Mouse (Mus musculus) MEL (cell line): ENCODE data around the gene Esyt1. TPM values are rescaled to one million over a fixed set of nuclear protein-coding genes. Genes with fewer than 3 reads are reported as not detected.
A peak's percentile ranks its signal among the peaks of the same experiment; 100 is the strongest.

Experiments
- DNase-seq: peaks from one replicate; pipeline ENCODE4 v3.0.0; 2011; ENCODE audit warnings: low read depth, low spot score
- H3K27ac ChIP-seq: 2 replicates; pipeline ENCODE4 v1.5.1; 2012; ENCODE audit warnings: low read depth, mild to moderate bottlenecking, control low read depth, low read length, moderate library complexity; ENCODE audit not compliant: control insufficient read depth
- H3K27me3 ChIP-seq, 2 experiments: fragments of 150-350 bp in 1 of 2; sonication (generic) in 1 of 2; 2 replicates each; pipeline ENCODE4 v1.6.1; 2012; ENCODE audit warnings: low read length in 2 of 2, mild to moderate bottlenecking in 2 of 2, improper control_type of control experiment in 1 of 2, moderate library complexity in 1 of 2; ENCODE audit not compliant: insufficient read depth in 2 of 2, control insufficient read depth in 1 of 2
- H3K36me3 ChIP-seq, 2 experiments: 2 replicates each; pipeline ENCODE4 v1.6.1; 2012 to 2014; ENCODE audit warnings: low read length in 2 of 2, improper control_type of control experiment in 1 of 2, inconsistent platforms in 1 of 2, mild to moderate bottlenecking in 1 of 2; ENCODE audit not compliant: insufficient read depth in 2 of 2, control insufficient read depth in 1 of 2
- H3K4me1 ChIP-seq, 2 experiments: fragments of 150-350 bp in 1 of 2; sonication (generic) in 1 of 2; 2 replicates each; pipeline ENCODE4 v1.6.1; 2012; ENCODE audit warnings: low read length in 2 of 2, improper control_type of control experiment in 1 of 2, mild to moderate bottlenecking in 1 of 2; ENCODE audit not compliant: insufficient read depth in 2 of 2, control insufficient read depth in 1 of 2
- H3K4me3 ChIP-seq, 2 experiments: fragments of 150-350 bp in 1 of 2; sonication (generic) in 1 of 2; 2 replicates each; pipeline ENCODE4 v1.5.1; 2012; ENCODE audit warnings: low read depth in 2 of 2, low read length in 2 of 2, mild to moderate bottlenecking in 2 of 2, moderate library complexity in 2 of 2, control low read depth in 1 of 2, improper control_type of control experiment in 1 of 2; ENCODE audit not compliant: control insufficient read depth in 1 of 2, insufficient read depth in 1 of 2
- H3K79me2 ChIP-seq: 2 replicates; pipeline ENCODE4 v1.6.1; 2012; ENCODE audit warnings: mild to moderate bottlenecking, low read length, moderate library complexity; ENCODE audit not compliant: control insufficient read depth, poor library complexity, insufficient read depth
- H3K9ac ChIP-seq: 2 replicates; pipeline ENCODE4 v1.6.1; 2012; ENCODE audit warnings: low read depth, mild to moderate bottlenecking, control low read depth, low read length, moderate library complexity; ENCODE audit not compliant: control insufficient read depth, poor library complexity, severe bottlenecking
- H3K9me3 ChIP-seq: fragments of 150-350 bp; sonication (generic); replicated peaks from 2 replicates; pipeline ENCODE4 v1.6.1; 2012; ENCODE audit warnings: mild to moderate bottlenecking, low read length, improper control_type of control experiment, moderate library complexity; ENCODE audit not compliant: insufficient read depth
- BHLHE40 ChIP-seq: IDR thresholded peaks from 2 replicates; pipeline ENCODE4 v1.6.1; 2012; ENCODE audit warnings: low read depth, mild to moderate bottlenecking, inconsistent platforms, low read length, improper control_type of control experiment, borderline replicate concordance
- CHD1 ChIP-seq: IDR thresholded peaks from 2 replicates; pipeline ENCODE4 v1.6.1; 2012; ENCODE audit warnings: low read depth, mild to moderate bottlenecking, inconsistent platforms, low read length, improper control_type of control experiment
- CHD2 ChIP-seq: IDR thresholded peaks from 2 replicates; pipeline ENCODE4 v1.6.1; 2011; ENCODE audit warnings: low read length, improper control_type of control experiment
- CTCF ChIP-seq, 3 experiments: IDR thresholded peaks in 2 of 3; conservative IDR thresholded peaks in 1 of 3; 2 replicates each; pipeline ENCODE4 v1.5.1; 2011 to 2012; ENCODE audit warnings: low read length in 3 of 3, low read depth in 2 of 3, mild to moderate bottlenecking in 2 of 3, improper control_type of control experiment in 1 of 3, inconsistent platforms in 1 of 3, mixed read lengths in 1 of 3, moderate library complexity in 1 of 3; ENCODE audit not compliant: control insufficient read depth in 1 of 3, insufficient read depth in 1 of 3, poor library complexity in 1 of 3, severe bottlenecking in 1 of 3
- E2F4 ChIP-seq: IDR thresholded peaks from 2 replicates; pipeline ENCODE4 v1.6.1; 2011; ENCODE audit warnings: low read depth, low read length, improper control_type of control experiment, borderline replicate concordance
- ELF1 ChIP-seq: IDR thresholded peaks from 2 replicates; pipeline ENCODE4 v1.6.1; 2014; ENCODE audit warnings: low read depth, mild to moderate bottlenecking, inconsistent platforms, low read length, improper control_type of control experiment, moderate library complexity
- EP300 ChIP-seq, 2 experiments: IDR thresholded peaks; 2 replicates each; pipeline ENCODE4 v1.6.1; 2011; ENCODE audit warnings: improper control_type of control experiment in 2 of 2, low read length in 2 of 2, low read depth in 1 of 2, mild to moderate bottlenecking in 1 of 2
- GABPA ChIP-seq: IDR thresholded peaks from 2 replicates; pipeline ENCODE4 v1.6.1; 2012; ENCODE audit warnings: low read depth, mild to moderate bottlenecking, inconsistent platforms, low read length, improper control_type of control experiment, moderate library complexity
- GATA1 ChIP-seq: IDR thresholded peaks from 2 replicates; pipeline ENCODE4 v1.6.1; 2011; ENCODE audit warnings: low read depth, low read length, improper control_type of control experiment
- HCFC1 ChIP-seq: IDR thresholded peaks from 2 replicates; pipeline ENCODE4 v1.6.1; 2012; ENCODE audit warnings: low read depth, mild to moderate bottlenecking, inconsistent platforms, low read length, improper control_type of control experiment, moderate library complexity
- KAT2A ChIP-seq: conservative IDR thresholded peaks from 2 replicates; pipeline ENCODE4 v1.6.1; 2012; ENCODE audit warnings: low read depth, low read length, improper control_type of control experiment, inconsistent platforms
- MAFK ChIP-seq: IDR thresholded peaks from 2 replicates; pipeline ENCODE4 v1.6.1; 2011; ENCODE audit warnings: low read depth, mild to moderate bottlenecking, low read length, improper control_type of control experiment, borderline replicate concordance
- MAX ChIP-seq: IDR thresholded peaks from 2 replicates; pipeline ENCODE4 v1.6.1; 2011; ENCODE audit warnings: low read length, improper control_type of control experiment
- MAZ ChIP-seq: IDR thresholded peaks from 2 replicates; pipeline ENCODE4 v1.6.1; 2012; ENCODE audit warnings: low read depth, mild to moderate bottlenecking, inconsistent platforms, low read length, improper control_type of control experiment
- MEF2A ChIP-seq: IDR thresholded peaks from 2 replicates; pipeline ENCODE4 v1.6.1; 2014; ENCODE audit warnings: low read depth, mild to moderate bottlenecking, inconsistent platforms, low read length, improper control_type of control experiment; ENCODE audit not compliant: poor library complexity, insufficient replicate concordance, severe bottlenecking; ENCODE audit errors: extremely low read depth
- MXI1 ChIP-seq: IDR thresholded peaks from 2 replicates; pipeline ENCODE4 v1.6.1; 2011; ENCODE audit warnings: mild to moderate bottlenecking, low read depth, low read length, improper control_type of control experiment
- MYB ChIP-seq: IDR thresholded peaks from 2 replicates; pipeline ENCODE4 v1.6.1; 2011; ENCODE audit warnings: mild to moderate bottlenecking, low read depth, low read length, improper control_type of control experiment
- MYC ChIP-seq: IDR thresholded peaks from 2 replicates; pipeline ENCODE4 v1.6.1; 2011; ENCODE audit warnings: low read depth, mild to moderate bottlenecking, low read length, improper control_type of control experiment, moderate library complexity
- POLR2A ChIP-seq, 2 experiments: IDR thresholded peaks; 2 replicates each; pipeline ENCODE4 v1.6.1; 2011 to 2012; ENCODE audit warnings: low read length in 2 of 2, mild to moderate bottlenecking in 2 of 2, control low read depth in 1 of 2, improper control_type of control experiment in 1 of 2, low read depth in 1 of 2, moderate library complexity in 1 of 2; ENCODE audit not compliant: control insufficient read depth in 1 of 2, insufficient read depth in 1 of 2, poor library complexity in 1 of 2
- POLR2AphosphoS2 ChIP-seq: IDR thresholded peaks from 2 replicates; pipeline ENCODE4 v1.6.1; 2011; ENCODE audit warnings: low read length, improper control_type of control experiment
- POLR2AphosphoS5 ChIP-seq: IDR thresholded peaks from 2 replicates; pipeline ENCODE4 v1.6.1; 2012; ENCODE audit warnings: low read depth, borderline replicate concordance, mild to moderate bottlenecking, inconsistent platforms, low read length, moderate library complexity, mixed read lengths
- RAD21 ChIP-seq: IDR thresholded peaks from 2 replicates; pipeline ENCODE4 v1.6.1; 2011; ENCODE audit warnings: mild to moderate bottlenecking, low read depth, low read length, improper control_type of control experiment
- SIN3A ChIP-seq: IDR thresholded peaks from 2 replicates; pipeline ENCODE4 v1.6.1; 2012; ENCODE audit warnings: low read length, improper control_type of control experiment, inconsistent platforms
- SMC3 ChIP-seq: IDR thresholded peaks from 2 replicates; pipeline ENCODE4 v1.6.1; 2011; ENCODE audit warnings: low read depth, low read length, improper control_type of control experiment
- TAL1 ChIP-seq: IDR thresholded peaks from 2 replicates; pipeline ENCODE4 v1.6.1; 2012; ENCODE audit warnings: mild to moderate bottlenecking, inconsistent platforms, low read length, moderate library complexity, mixed read lengths
- TBP ChIP-seq: IDR thresholded peaks from 2 replicates; pipeline ENCODE4 v1.8.0; 2011; ENCODE audit warnings: low read depth, low read length, improper control_type of control experiment
- UBTF ChIP-seq: IDR thresholded peaks from 2 replicates; pipeline ENCODE4 v1.6.1; 2012; ENCODE audit warnings: low read depth, mild to moderate bottlenecking, inconsistent platforms, low read length, improper control_type of control experiment, moderate library complexity, borderline replicate concordance; ENCODE audit not compliant: insufficient read depth
- USF1 ChIP-seq: IDR thresholded peaks from 2 replicates; pipeline ENCODE4 v1.6.1; 2014; ENCODE audit warnings: low read depth, mild to moderate bottlenecking, inconsistent platforms, low read length, improper control_type of control experiment, moderate library complexity
- ZC3H11A ChIP-seq: IDR thresholded peaks from 2 replicates; pipeline ENCODE4 v1.6.1; 2012; ENCODE audit warnings: low read depth, mild to moderate bottlenecking, inconsistent platforms, low read length, improper control_type of control experiment
- polyA plus RNA-seq, 2 experiments: library from polyadenylated mRNA; stranded (reverse) in 1 of 2; unstranded in 1 of 2; fragments of >175 nt in 1 of 2; fragments of >200 nt in 1 of 2; gene quantifications; 2 replicates each; pipeline versions ENCODE4 v1.2.1 to v1.2.4; 2012; ENCODE audit warnings: low replicate concordance in 2 of 2, low read depth in 1 of 2; ENCODE audit not compliant: insufficient read length in 2 of 2, insufficient read depth in 1 of 2, missing spikeins in 1 of 2
- total RNA-seq: library from RNA; depleted of rRNA; stranded (reverse); fragments of 300-350 nt; gene quantifications from 2 replicates; pipeline ENCODE4 v1.2.3, GENCODE M21; 2012

The Esyt1 gene
- total and polyA plus RNA-seq, 3 experiments, result 35.1 to 57.0 (median 53.4) TPM

- TF ChIP-seq ELF1 (0 out of 2 replicates have a peak, but pooled peaks have one; percentile 12), POLR2AphosphoS2 (no peak), MAFK (no peak), POLR2AphosphoS5 (no peak), TBP (peak; percentile 94)
Observed at GRCm38 (mm10) chr10:128526366-128527356, 990 bp upstream of the Esyt1 start (continued).

- Histone ChIP-seq H3K79me2 (peaks cover 8% of the 10 kb centered on the region), H3K27me3 (no peaks in the 10 kb centered on the region), H3K4me3 (peak overlapping the region; percentile 83 to 90), H3K9me3 (no peaks in the 10 kb centered on the region), H3K27ac (peak overlapping the region; percentile 71), H3K9ac (peak overlapping the region; percentile 79), H3K36me3 (peaks cover 0 to 10% of the 10 kb centered on the region in 2 experiments; a peak in 3 of 4 replicates), H3K4me1 (peaks cover 5 to 12% of the 10 kb centered on the region in 2 experiments; a peak in 3 of 4 replicates)
- peak; percentile 86 for DNase-seq
- TF ChIP-seq CTCF (IDR thresholded peaks at IDR 0.05 in 2 of 3, conservative IDR thresholded peaks at IDR 0.05 in 1 of 3; ENCODE audit: control insufficient read depth in 1 of 3, insufficient read depth in 1 of 3, low read depth in 2 of 3, low read length in 3 of 3, poor library complexity in 1 of 3, severe bottlenecking in 1 of 3), result no peak
- TF ChIP-seq E2F4, result 0 out of 2 replicates have a peak, but pooled peaks have one; percentile 20
- no peak for TF ChIP-seq POLR2AphosphoS2
- no peak; the same call in 1 of the 2 replicates for TF ChIP-seq ELF1
- peak in 1 of 2 experiments; percentile 47; a peak in 2 of 4 replicates for TF ChIP-seq EP300 (IDR thresholded peaks at IDR 0.05; ENCODE audit: low read depth in 1 of 2, low read length in 2 of 2)
- peak; percentile 13; the same call in 1 of the 2 replicates for TF ChIP-seq POLR2AphosphoS5
- no peak for TF ChIP-seq GABPA
- TF ChIP-seq SMC3, result no peak
- no peak for TF ChIP-seq MYB
- TF ChIP-seq USF1, result no peak
- TF ChIP-seq POLR2A (IDR thresholded peaks at IDR 0.05; ENCODE audit: control insufficient read depth in 1 of 2, insufficient read depth in 1 of 2, low read depth in 1 of 2, low read length in 2 of 2, poor library complexity in 1 of 2), result peak in 1 of 2 experiments; percentile 57; a peak in 2 of 4 replicates
- no peak for TF ChIP-seq CHD2
- TF ChIP-seq MAFK, result no peak
- no peak; the same call in 1 of the 2 replicates for TF ChIP-seq ZC3H11A
- peak; percentile 86; the same call in 1 of the 2 replicates for TF ChIP-seq UBTF
- TF ChIP-seq GATA1, result peak; percentile 32; the same call in 1 of the 2 replicates
- no peak for TF ChIP-seq CHD1
- TF ChIP-seq MYC, result peak; percentile 56; the same call in 1 of the 2 replicates
- TF ChIP-seq MAX, result peak; percentile 64
- TF ChIP-seq MEF2A, result no peak
- peak; percentile 33 for TF ChIP-seq TAL1
- TF ChIP-seq KAT2A, result no peak; the same call in 1 of the 2 replicates
- TF ChIP-seq MAZ, result peak; percentile 81; the same call in 1 of the 2 replicates
- TF ChIP-seq SIN3A, result no peak; the same call in none of the 2 replicates
- peak; percentile 64 for TF ChIP-seq MXI1
- no peak for TF ChIP-seq BHLHE40
- peak; percentile 46; the same call in 1 of the 2 replicates for TF ChIP-seq HCFC1
- TF ChIP-seq TBP, result peak; percentile 45
- TF ChIP-seq RAD21, result no peak
Observed at GRCm38 (mm10) chr10:128524732-128525662, 674 bp downstream of the Esyt1 start.
